In the genomic region with DNA sequence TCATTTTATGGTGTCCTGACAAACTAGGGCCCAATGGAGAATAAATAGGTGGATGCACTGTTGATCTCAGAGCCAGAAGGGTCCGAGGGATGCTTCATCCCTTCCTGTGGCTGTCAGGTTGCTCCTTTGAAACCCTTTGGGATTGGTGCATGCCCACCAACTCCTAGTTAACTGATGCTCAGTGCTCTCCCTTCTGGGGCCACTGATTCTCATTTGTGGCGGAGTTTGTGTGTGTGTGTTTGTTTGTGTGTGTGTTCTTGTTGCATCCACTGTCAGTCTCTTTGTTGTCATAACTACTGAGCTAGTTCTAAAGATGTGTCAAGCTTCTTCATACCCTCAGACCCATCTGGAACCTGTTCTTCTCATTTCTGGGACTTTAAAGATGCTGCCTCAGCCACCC, we compare ENCODE assay signal across 20 mouse cellular contexts. TPM values are rescaled to one million over a fixed set of nuclear protein-coding genes. Genes with fewer than 3 reads are reported as not detected.
"Had no signal": no experiment of that assay in that cellular context is flagged by ENCODE, and none has a peak within 500 bp of the region (broad histone marks: within the 10 kb centered on the region; RNA-seq: fewer than 3 reads in every experiment).

No protein-coding gene starts in this region.

- H3K4me2 ChIP-seq: limb, embryonic 13.5 days; lung, embryonic 14.5 days; midbrain, embryonic 12.5 days; midbrain, embryonic 15.5 days; neural tube, embryonic 12.5 days; neural tube, embryonic 15.5 days had no signal

- H3K9me3 ChIP-seq: limb, embryonic 10.5 days; limb, embryonic 13.5 days; midbrain, embryonic 15.5 days; neural tube, embryonic 15.5 days had no signal

- H3K9ac ChIP-seq: limb, embryonic 13.5 days; lung, embryonic 14.5 days; midbrain, embryonic 12.5 days; midbrain, embryonic 15.5 days; neural tube, embryonic 12.5 days; neural tube, embryonic 15.5 days had no signal

- H3K36me3 ChIP-seq: limb, embryonic 10.5 days; midbrain, embryonic 12.5 days; midbrain, embryonic 15.5 days; neural tube, embryonic 12.5 days; neural tube, embryonic 15.5 days had no signal

- H3K4me3 ChIP-seq: limb, embryonic 10.5 days; limb, embryonic 13.5 days; midbrain, embryonic 12.5 days; midbrain, embryonic 15.5 days; neural tube, embryonic 12.5 days; neural tube, embryonic 15.5 days had no signal

- ATAC-seq: lung, postnatal 0 days; midbrain, embryonic 15.5 days had no signal

- H3K27me3 ChIP-seq: limb, embryonic 13.5 days; midbrain, embryonic 12.5 days; midbrain, embryonic 15.5 days; neural tube, embryonic 12.5 days; neural tube, embryonic 15.5 days had no signal

- H3K27ac ChIP-seq: limb, embryonic 10.5 days; limb, embryonic 13.5 days; macrophage; midbrain, embryonic 12.5 days; midbrain, embryonic 15.5 days; neural tube, embryonic 12.5 days; neural tube, embryonic 15.5 days had no signal

- DNase-seq: kidney, adult 18-20 months; kidney, adult 9 months; kidney, postnatal 14 days; kidney, postnatal 4 days; lung, embryonic 14.5 days; right cerebral cortex, adult 18-20 months; right cerebral cortex, postnatal 14 days; right cerebral cortex, postnatal 4 days; thymus, adult 2 months; thymus, postnatal 14 days; thymus, postnatal 4 days had no signal

RNA-seq across cellular contexts. Expression of a gene that starts 9.7 kb away (rescaled TPM):
- total RNA-seq: megakaryocyte, adult 5-6 weeks had no signal
- polyA plus RNA-seq: macrophage had no signal
